Mouse (Mus musculus) hindlimb bud, embryonic 11.5 days (tissue): ENCODE measurements around the gene Ntf5.
"Not testable (repeated sequence)": the region's sequence is repeated elsewhere in the genome, so short reads cannot be mapped to it uniquely, and the experiment has no call there.

Experiments used
- DNase-seq: peaks from one replicate; pipeline ENCODE4 v3.0.0-alpha.2; 2012; ENCODE audit warnings: low read depth, low spot score; ENCODE audit errors: extremely low spot score

Gene Ntf5

GRCm38 (mm10) chr7:45460860-45461314 lies 47.4 kb downstream of the Ntf5 start:
- DNase-seq = no peak

- DNase-seq = no peak
Observed at GRCm38 (mm10) chr7:45461326-45461725, 47.8 kb downstream of the Ntf5 start.

- no peak for DNase-seq
Observed at GRCm38 (mm10) chr7:45461781-45462180, 48.3 kb downstream of the Ntf5 start.

- DNase-seq = no peak
Observed at GRCm38 (mm10) chr7:45462325-45462724, 48.8 kb downstream of the Ntf5 start.

GRCm38 (mm10) chr7:45462868-45463267 lies 49.4 kb downstream of the Ntf5 start:
- DNase-seq = not testable (repeated sequence)

- no peak for DNase-seq
Observed at GRCm38 (mm10) chr7:45463987-45464778, 50.7 kb downstream of the Ntf5 start.

GRCm38 (mm10) chr7:45465112-45465511 lies 51.6 kb downstream of the Ntf5 start:
- no peak for DNase-seq

- no peak for DNase-seq
Observed at GRCm38 (mm10) chr7:45465549-45465948, 52.1 kb downstream of the Ntf5 start.

GRCm38 (mm10) chr7:45466283-45467089 lies 53.0 kb downstream of the Ntf5 start, which contains the start of gene Bax:
TSS of gene Bax (minus strand) at chr7:45466898.
- DNase-seq = peak; percentile 79
